Mouse (Mus musculus): ENCODE measurements around the gene Cabin1. TPM values are rescaled to one million over a fixed set of nuclear protein-coding genes. Genes with fewer than 3 reads are reported as not detected.

Cabin1 gene
- polyA plus RNA-seq, 1 experiment, result 39.0 TPM

GRCm38 (mm10) chr10:75608975-75609374 lies 155.2 kb downstream of the Cabin1 start:
- WGBS, result 90% methylated on average over 11 of the region's 11 CpGs
- Histone ChIP-seq H3K4me3 (ENCODE audit: low read depth, low read length) (no peak overlapping the region), H3K27ac (ENCODE audit: insufficient read depth, low read depth, low read length) (no peak overlapping the region)

GRCm38 (mm10) chr10:75607253-75607652 lies 156.9 kb downstream of the Cabin1 start:
- TF ChIP-seq POLR2A (IDR thresholded peaks at IDR 0.05; ENCODE audit: low read depth, low read length) (no peak), CTCF (IDR thresholded peaks at IDR 0.05; ENCODE audit: extremely low read depth, insufficient read length, insufficient replicate concordance, low read depth, low read length) (no peak)
- Histone ChIP-seq H3K36me3 (ENCODE audit: control insufficient read depth, insufficient read depth, low read length) (no peaks in the 10 kb centered on the region), H3K27me3 (ENCODE audit: control insufficient read depth, insufficient read depth, low read length) (no peaks in the 10 kb centered on the region), H3K27ac (ENCODE audit: insufficient read depth, low read depth, low read length) (no peak overlapping the region), H3K4me1 (ENCODE audit: control insufficient read depth, insufficient read depth, insufficient read length, low read length) (peaks cover 5% of the 10 kb centered on the region; the same call in 1 of the 2 replicates), H3K4me3 (ENCODE audit: low read depth, low read length) (no peak overlapping the region)
- 77% methylated on average over 4 of the region's 4 CpGs for WGBS

More at GRCm38 (mm10) chr10:75608975-75609374, 155.2 kb downstream of the Cabin1 start:
- TF ChIP-seq CTCF (IDR thresholded peaks at IDR 0.05; ENCODE audit: extremely low read depth, insufficient read length, insufficient replicate concordance, low read depth, low read length) (no peak), POLR2A (IDR thresholded peaks at IDR 0.05; ENCODE audit: low read depth, low read length) (no peak)
- H3K27me3 ChIP-seq (ENCODE audit: control insufficient read depth, insufficient read depth, low read length), result no peaks in the 10 kb centered on the region
- H3K4me1 ChIP-seq (ENCODE audit: control insufficient read depth, insufficient read depth, insufficient read length, low read length), result peaks cover 5% of the 10 kb centered on the region; the same call in 1 of the 2 replicates
- H3K36me3 ChIP-seq (ENCODE audit: control insufficient read depth, insufficient read depth, low read length), result no peaks in the 10 kb centered on the region

- H3K27me3 ChIP-seq (ENCODE audit: control insufficient read depth, insufficient read depth, low read length), result no peaks in the 10 kb centered on the region
- no peaks in the 10 kb centered on the region for H3K36me3 ChIP-seq (ENCODE audit: control insufficient read depth, insufficient read depth, low read length)
- WGBS, result 31% methylated on average over 11 of the region's 11 CpGs
- H3K27ac ChIP-seq (ENCODE audit: insufficient read depth, low read depth, low read length), result no peak overlapping the region
- H3K4me1 ChIP-seq (ENCODE audit: control insufficient read depth, insufficient read depth, insufficient read length, low read length), result peaks cover 3% of the 10 kb centered on the region; the same call in 1 of the 2 replicates
- H3K4me3 ChIP-seq (ENCODE audit: low read depth, low read length), result no peak overlapping the region
- TF ChIP-seq POLR2A (IDR thresholded peaks at IDR 0.05; ENCODE audit: low read depth, low read length) (no peak), CTCF (IDR thresholded peaks at IDR 0.05; ENCODE audit: extremely low read depth, insufficient read length, insufficient replicate concordance, low read depth, low read length) (peak; percentile 56; the same call in 1 of the 2 replicates)
Observed at GRCm38 (mm10) chr10:75605162-75605846, 158.8 kb downstream of the Cabin1 start.

GRCm38 (mm10) chr10:75600189-75600730 lies 163.9 kb downstream of the Cabin1 start:
- Histone ChIP-seq H3K36me3 (ENCODE audit: control insufficient read depth, insufficient read depth, low read length) (no peaks in the 10 kb centered on the region), H3K27ac (ENCODE audit: insufficient read depth, low read depth, low read length) (no peak overlapping the region), H3K4me3 (ENCODE audit: low read depth, low read length) (no peak overlapping the region), H3K27me3 (ENCODE audit: control insufficient read depth, insufficient read depth, low read length) (no peaks in the 10 kb centered on the region), H3K4me1 (ENCODE audit: control insufficient read depth, insufficient read depth, insufficient read length, low read length) (peaks cover 5% of the 10 kb centered on the region; the same call in 1 of the 2 replicates)
- WGBS, result 86% methylated on average over 7 of the region's 7 CpGs
- no peak for TF ChIP-seq POLR2A (IDR thresholded peaks at IDR 0.05; ENCODE audit: low read depth, low read length)

Other genes with a start within 250 kb of the Cabin1 start
- 5.2 and 7.4 TPM in 2 replicates for gene Snrpd3, start 246.8 kb downstream of the Cabin1 start, polyA plus RNA-seq (2012; rRNA removed)
- gene Gucd1, start 246.4 kb downstream of the Cabin1 start, polyA plus RNA-seq (2012; rRNA removed), result 111 and 261 TPM in 2 replicates
- 1.8 and 1.9 TPM in 2 replicates for gene Lrrc75b, start 204.0 kb downstream of the Cabin1 start, polyA plus RNA-seq (2012; rRNA removed)
- 454 and 722 TPM in 2 replicates for gene Ggt1, start 202.7 kb downstream of the Cabin1 start, polyA plus RNA-seq (2012; rRNA removed)
- gene Ggt5, start 175.0 kb downstream of the Cabin1 start, polyA plus RNA-seq (2012; rRNA removed), result 17.9 and 27.0 TPM in 2 replicates
- gene Susd2, start 120.3 kb downstream of the Cabin1 start, polyA plus RNA-seq (2012; rRNA removed), result 19.1 and 261 TPM in 2 replicates
- gene Ddt, start 9.1 kb upstream of the Cabin1 start, polyA plus RNA-seq (2012; rRNA removed), result 47.3 and 67.8 TPM in 2 replicates
- gene Gm20441, start 16.6 kb upstream of the Cabin1 start, polyA plus RNA-seq (2012; rRNA removed), result not detected in 2 replicates
- 45.3 and 54.7 TPM in 2 replicates for gene Gstt3, start 17.1 kb upstream of the Cabin1 start, polyA plus RNA-seq (2012; rRNA removed)
- 103 and 157 TPM in 2 replicates for gene Gstt1, start 34.2 kb upstream of the Cabin1 start, polyA plus RNA-seq (2012; rRNA removed)
- not detected in 2 replicates for gene Gstt4, start 58.2 kb upstream of the Cabin1 start, polyA plus RNA-seq (2012; rRNA removed)
- 68.6 and 89.9 TPM in 2 replicates for gene Gstt2, start 73.1 kb upstream of the Cabin1 start, polyA plus RNA-seq (2012; rRNA removed)
- gene Mif, start 95.9 kb upstream of the Cabin1 start, polyA plus RNA-seq (2012; rRNA removed), result 755 and 830 TPM in 2 replicates
- 145 and 219 TPM in 2 replicates for gene Derl3, start 129.1 kb upstream of the Cabin1 start, polyA plus RNA-seq (2012; rRNA removed)
- gene Smarcb1, start 157.3 kb upstream of the Cabin1 start, polyA plus RNA-seq (2012; rRNA removed), result 19.9 and 34.1 TPM in 2 replicates
- gene Chchd10, start 168.8 kb upstream of the Cabin1 start, polyA plus RNA-seq (2012; rRNA removed), result 799 and 1,071 TPM in 2 replicates
- 3.4 and 7.5 TPM in 2 replicates for gene Mmp11, start 172.2 kb upstream of the Cabin1 start, polyA plus RNA-seq (2012; rRNA removed)
- gene Gm867, start 176.3 kb upstream of the Cabin1 start, polyA plus RNA-seq (2012; rRNA removed), result not detected in 2 replicates
- gene Vpreb3, start 178.7 kb upstream of the Cabin1 start, polyA plus RNA-seq (2012; rRNA removed), result 16.0 and 54.3 TPM in 2 replicates
- gene Gm5134, start 190.2 kb upstream of the Cabin1 start, polyA plus RNA-seq (2012; rRNA removed), result 0.20 and 0.22 TPM in 2 replicates